Mouse (Mus musculus): ENCODE measurements at regions not wholly inside any gene's neighbourhood (a gene's known extent, or its start where the extent isn't known, plus 50 kb on each side); places are given as distances from the start of the nearest gene placed in this dataset.

- no peak for TF ChIP-seq CTCF (IDR thresholded peaks at IDR 0.05; ENCODE audit: low read depth, low read length)
- Histone ChIP-seq H3K4me1 (ENCODE audit: control insufficient read depth, insufficient read depth, low read length) (no peaks in the 10 kb centered on the region), H3K4me3 (ENCODE audit: insufficient read depth, low read length) (no peak overlapping the region), H3K27ac (ENCODE audit: insufficient read depth, low read depth, low read length) (no peak overlapping the region)
These were observed 347.1 kb upstream of the Zeb2 start for GRCm38 (mm10) chr2:45464306-45464705.

- Histone ChIP-seq H3K27ac (ENCODE audit: insufficient read depth, low read depth, low read length) (no peak overlapping the region), H3K4me1 (ENCODE audit: control insufficient read depth, insufficient read depth, low read length) (no peaks in the 10 kb centered on the region), H3K4me3 (ENCODE audit: insufficient read depth, low read length) (no peak overlapping the region)
- TF ChIP-seq POLR2A (IDR thresholded peaks at IDR 0.05; ENCODE audit: borderline replicate concordance, low read depth, low read length) (no peak), CTCF (IDR thresholded peaks at IDR 0.05; ENCODE audit: low read depth, low read length) (no peak)
These were observed 342.2 kb upstream of the Zeb2 start for GRCm38 (mm10) chr2:45459410-45459809.

GRCm38 (mm10) chr2:45454811-45455210 lies 337.6 kb upstream of the Zeb2 start:
- no peak overlapping the region for H3K27ac ChIP-seq (ENCODE audit: insufficient read depth, low read depth, low read length)
- H3K4me1 ChIP-seq (ENCODE audit: control insufficient read depth, insufficient read depth, low read length), result no peaks in the 10 kb centered on the region
- TF ChIP-seq POLR2A (IDR thresholded peaks at IDR 0.05; ENCODE audit: borderline replicate concordance, low read depth, low read length) (no peak), CTCF (IDR thresholded peaks at IDR 0.05; ENCODE audit: low read depth, low read length) (no peak)

GRCm38 (mm10) chr2:45439146-45439545 lies 322.0 kb upstream of the Zeb2 start:
- TF ChIP-seq POLR2A (IDR thresholded peaks at IDR 0.05; ENCODE audit: borderline replicate concordance, low read depth, low read length), result no peak
- no peak for TF ChIP-seq CTCF (IDR thresholded peaks at IDR 0.05; ENCODE audit: low read depth, low read length)
- Histone ChIP-seq H3K4me1 (ENCODE audit: control insufficient read depth, insufficient read depth, low read length) (no peaks in the 10 kb centered on the region), H3K27ac (ENCODE audit: insufficient read depth, low read depth, low read length) (no peak overlapping the region), H3K4me3 (ENCODE audit: insufficient read depth, low read length) (no peak overlapping the region)

More at GRCm38 (mm10) chr2:45454811-45455210, 337.6 kb upstream of the Zeb2 start:
- no peak overlapping the region for H3K4me3 ChIP-seq (ENCODE audit: insufficient read depth, low read length)

- Histone ChIP-seq H3K4me3 (ENCODE audit: insufficient read depth, low read length) (no peak overlapping the region), H3K27ac (ENCODE audit: insufficient read depth, low read depth, low read length) (no peak overlapping the region), H3K4me1 (ENCODE audit: control insufficient read depth, insufficient read depth, low read length) (no peaks in the 10 kb centered on the region)
- TF ChIP-seq CTCF (IDR thresholded peaks at IDR 0.05; ENCODE audit: low read depth, low read length) (no peak), POLR2A (IDR thresholded peaks at IDR 0.05; ENCODE audit: borderline replicate concordance, low read depth, low read length) (no peak)
These were observed 321.5 kb upstream of the Zeb2 start for GRCm38 (mm10) chr2:45438739-45439138.

GRCm38 (mm10) chr2:45435261-45435980 lies 318.2 kb upstream of the Zeb2 start:
- peaks cover 10% of the 10 kb centered on the region for H3K4me1 ChIP-seq (ENCODE audit: control insufficient read depth, insufficient read depth, low read length)
- no peak overlapping the region for H3K4me3 ChIP-seq (ENCODE audit: insufficient read depth, low read length)
- no peak for TF ChIP-seq POLR2A (IDR thresholded peaks at IDR 0.05; ENCODE audit: borderline replicate concordance, low read depth, low read length)
- TF ChIP-seq CTCF (IDR thresholded peaks at IDR 0.05; ENCODE audit: low read depth, low read length), result no peak
- H3K27ac ChIP-seq (ENCODE audit: insufficient read depth, low read depth, low read length), result no peak overlapping the region

GRCm38 (mm10) chr2:45434789-45435188 lies 317.6 kb upstream of the Zeb2 start:
- Histone ChIP-seq H3K27ac (ENCODE audit: insufficient read depth, low read depth, low read length) (no peak overlapping the region), H3K4me1 (ENCODE audit: control insufficient read depth, insufficient read depth, low read length) (peaks cover 10% of the 10 kb centered on the region), H3K4me3 (ENCODE audit: insufficient read depth, low read length) (no peak overlapping the region)

GRCm38 (mm10) chr2:45434169-45434568 lies 317.0 kb upstream of the Zeb2 start:
- Histone ChIP-seq H3K27ac (ENCODE audit: insufficient read depth, low read depth, low read length) (no peak overlapping the region), H3K4me1 (ENCODE audit: control insufficient read depth, insufficient read depth, low read length) (peaks cover 10% of the 10 kb centered on the region), H3K4me3 (ENCODE audit: insufficient read depth, low read length) (no peak overlapping the region)
- no peak for TF ChIP-seq POLR2A (IDR thresholded peaks at IDR 0.05; ENCODE audit: borderline replicate concordance, low read depth, low read length)
- TF ChIP-seq CTCF (IDR thresholded peaks at IDR 0.05; ENCODE audit: low read depth, low read length), result no peak

More at GRCm38 (mm10) chr2:45434789-45435188, 317.6 kb upstream of the Zeb2 start:
- TF ChIP-seq POLR2A (IDR thresholded peaks at IDR 0.05; ENCODE audit: borderline replicate concordance, low read depth, low read length), result no peak
- no peak for TF ChIP-seq CTCF (IDR thresholded peaks at IDR 0.05; ENCODE audit: low read depth, low read length)

GRCm38 (mm10) chr2:45431366-45431765 lies 314.2 kb upstream of the Zeb2 start:
- H3K27ac ChIP-seq (ENCODE audit: insufficient read depth, low read depth, low read length), result peak overlapping the region; percentile 30; the same call in 1 of the 2 replicates
- H3K4me1 ChIP-seq (ENCODE audit: control insufficient read depth, insufficient read depth, low read length), result peaks cover 10% of the 10 kb centered on the region
- TF ChIP-seq CTCF (IDR thresholded peaks at IDR 0.05; ENCODE audit: low read depth, low read length) (no peak), POLR2A (IDR thresholded peaks at IDR 0.05; ENCODE audit: borderline replicate concordance, low read depth, low read length) (no peak)
- no peak overlapping the region for H3K4me3 ChIP-seq (ENCODE audit: insufficient read depth, low read length)

GRCm38 (mm10) chr2:45421774-45422173 lies 304.6 kb upstream of the Zeb2 start:
- H3K27ac ChIP-seq (ENCODE audit: insufficient read depth, low read depth, low read length), result no peak overlapping the region
- no peaks in the 10 kb centered on the region for H3K4me1 ChIP-seq (ENCODE audit: control insufficient read depth, insufficient read depth, low read length)
- TF ChIP-seq CTCF (IDR thresholded peaks at IDR 0.05; ENCODE audit: low read depth, low read length) (no peak), POLR2A (IDR thresholded peaks at IDR 0.05; ENCODE audit: borderline replicate concordance, low read depth, low read length) (no peak)
- no peak overlapping the region for H3K4me3 ChIP-seq (ENCODE audit: insufficient read depth, low read length)

All from bone marrow macrophage, adult 2 months (primary cell).